Mouse (Mus musculus): Measurements from ENCODE around the gene Zfp319. TPM values are rescaled to one million over a fixed set of nuclear protein-coding genes. Genes with fewer than 3 reads are reported as not detected.

Gene Zfp319
- 4.5 and 5.7 TPM in 2 replicates for polyA plus RNA-seq (2021; fragmentation: Nextera tagmentation)
- long read RNA-seq, experiment 1, partial matches to known transcripts: 0 of 8 reads
- long read RNA-seq, experiment 1, other reads (novel, unspliced or antisense): 8 of 8 reads
- long read RNA-seq, experiment 2, full-length matches to known transcripts: 24 of 55 reads
- long read RNA-seq, experiment 2, partial matches to known transcripts: 0 of 55 reads
- long read RNA-seq, experiment 2, other reads (novel, unspliced or antisense): 31 of 55 reads

DNA sequence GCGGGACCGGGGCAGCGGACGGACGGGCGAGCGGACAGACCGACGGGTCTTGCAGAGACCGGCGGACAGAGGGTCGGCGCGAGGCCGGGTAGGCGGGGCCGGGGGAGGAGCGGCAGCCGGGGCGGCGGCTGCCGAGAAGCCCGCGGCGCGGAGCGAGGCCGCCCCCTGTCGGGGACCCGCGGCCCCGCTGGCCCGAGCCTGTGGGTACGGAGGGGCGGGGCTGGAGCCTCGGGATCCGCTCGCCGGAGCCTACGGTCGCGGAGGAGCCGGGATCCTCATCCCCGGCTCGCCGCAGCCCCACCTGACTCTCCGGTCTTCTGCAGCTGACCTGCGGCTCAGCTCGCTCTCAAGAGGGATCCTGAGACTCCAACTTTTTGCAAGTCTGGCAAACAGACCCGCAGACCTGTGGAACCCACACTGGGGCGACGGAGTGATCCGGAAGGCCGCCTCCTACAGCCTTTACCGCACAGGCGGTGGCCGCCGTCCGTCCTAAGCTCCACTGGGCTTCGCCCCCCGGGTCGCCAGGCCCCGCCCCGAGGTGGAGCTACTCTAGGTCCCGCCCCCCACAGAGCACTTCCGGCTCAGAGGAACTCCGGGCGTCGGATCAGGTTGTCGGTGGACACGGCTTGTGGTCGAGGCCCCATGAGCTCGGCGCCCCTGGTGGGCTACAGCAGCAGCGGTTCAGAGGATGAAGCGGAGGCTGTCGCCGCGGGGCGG is at the start of gene Zfp319, which contains the start of gene Usb1:
Gene Zfp319, minus strand, starts transcription at position 231 of the 717 bp plus-strand sequence.
Gene Usb1, plus strand, starts transcription at position 565 of the 717 bp plus-strand sequence.

GRCm38 (mm10) chr8:95352151-95352870 is 20.6 kb upstream of the Zfp319 start, which contains the start of gene Mmp15:
Mmp15 (plus strand) TSS chr8:95352268.

GRCm38 (mm10) chr8:95310342-95310970 is 21.3 kb downstream of the Zfp319 start, which contains the start of gene Tepp:
Tepp (plus strand) TSS chr8:95310566.

GRCm38 (mm10) chr8:95306431-95306830 is 25.3 kb downstream of the Zfp319 start, which contains the start of gene Cngb1:
Cngb1 (minus strand) TSS chr8:95306585.

Other genes with a start within 250 kb of the Zfp319 start
- 12.0 and 13.0 TPM in 2 replicates for gene Kifc3, start 129.1 kb downstream of the Zfp319 start, polyA plus RNA-seq (2021; fragmentation: Nextera tagmentation)
- gene Cngb1, start 25.4 kb downstream of the Zfp319 start, polyA plus RNA-seq (2021; fragmentation: Nextera tagmentation): 0.09 and 0.16 TPM in 2 replicates
- gene Tepp, start 21.4 kb downstream of the Zfp319 start, polyA plus RNA-seq (2021; fragmentation: Nextera tagmentation): not detected in 2 replicates
- gene Usb1, start 334 bp upstream of the Zfp319 start, polyA plus RNA-seq (2021; fragmentation: Nextera tagmentation): 10.0 and 12.0 TPM in 2 replicates
- 2.0 and 2.6 TPM in 2 replicates for gene Mmp15, start 20.3 kb upstream of the Zfp319 start, polyA plus RNA-seq (2021; fragmentation: Nextera tagmentation)
- 117 and 118 TPM in 2 replicates for gene Cfap20, start 102.9 kb upstream of the Zfp319 start, polyA plus RNA-seq (2021; fragmentation: Nextera tagmentation)
- gene Csnk2a2, start 158.1 kb upstream of the Zfp319 start, polyA plus RNA-seq (2021; fragmentation: Nextera tagmentation): 4.3 and 6.1 TPM in 2 replicates
- 5.5 and 11.5 TPM in 2 replicates for gene Ccdc113, start 202.1 kb upstream of the Zfp319 start, polyA plus RNA-seq (2021; fragmentation: Nextera tagmentation)
- gene Prss54, start 244.4 kb upstream of the Zfp319 start, polyA plus RNA-seq (2021; fragmentation: Nextera tagmentation): not detected in 2 replicates

Data from layer of hippocampus, adult 6 months (tissue).